Mouse (Mus musculus) lung, postnatal 0 days (tissue): ENCODE results near the gene Gpr4.

Experiments used
- CTCF ChIP-seq: IDR thresholded peaks from 2 replicates; pipeline ENCODE4 v1.5.1; 2016; ENCODE audit warnings: antibody characterized with exemption, mild to moderate bottlenecking
- EP300 ChIP-seq: IDR thresholded peaks from 2 replicates; pipeline ENCODE4 v1.6.1; 2016; ENCODE audit warnings: antibody characterized with exemption, mild to moderate bottlenecking, control low read depth

DNA sequence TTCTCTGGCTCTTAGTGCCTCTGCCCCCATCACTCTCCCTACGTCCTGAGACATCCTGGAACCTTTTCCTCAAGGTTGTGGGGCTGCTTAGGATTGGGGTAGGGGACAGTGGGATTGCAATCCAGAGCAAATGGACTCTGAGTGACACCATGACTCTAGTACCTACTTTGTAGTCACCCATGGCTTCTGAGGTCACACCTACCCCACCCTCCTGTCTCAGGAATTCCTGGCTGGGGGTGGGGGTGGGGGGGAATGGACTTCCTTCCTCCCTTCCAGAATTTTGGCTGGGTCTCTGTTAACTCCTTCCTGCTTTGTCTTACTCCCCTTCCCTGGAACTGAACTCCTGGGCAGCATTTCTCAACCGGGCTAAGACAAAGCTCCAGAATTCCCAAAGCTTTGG, 1.0 kb downstream of the Gpr4 start:
- TF ChIP-seq CTCF: no peak
- no peak for TF ChIP-seq EP300
